Mouse (Mus musculus) kidney, adult 8-10 months (tissue): Measurements from ENCODE around the gene Nedd4.
"Not testable (repeated sequence)": the region's sequence is repeated elsewhere in the genome, so short reads cannot be mapped to it uniquely, and the experiment has no call there.

ENCODE experiments used
- DNase-seq, 2 experiments: peaks; one replicate each; pipeline ENCODE4 v3.0.0; 2022

The Nedd4 gene

GRCm38 (mm10) chr9:72661895-72662661 is at the start of gene Nedd4:
Gene Nedd4 (plus strand): TSS chr9:72662346.
- DNase-seq: peak; percentile 95

- no peak for DNase-seq
These were observed 48.3 kb upstream of the Nedd4 start for GRCm38 (mm10) chr9:72613884-72614283.

- no peak for DNase-seq
These were observed 47.2 kb upstream of the Nedd4 start for GRCm38 (mm10) chr9:72614786-72615480.

GRCm38 (mm10) chr9:72618037-72618436 is 44.1 kb upstream of the Nedd4 start:
- DNase-seq: no peak

GRCm38 (mm10) chr9:72623605-72624004 is 38.5 kb upstream of the Nedd4 start:
- DNase-seq: no peak

GRCm38 (mm10) chr9:72627598-72627997 is 34.5 kb upstream of the Nedd4 start:
- DNase-seq: no peak

- peak; percentile 41 to 43 for DNase-seq
These were observed 33.6 kb upstream of the Nedd4 start for GRCm38 (mm10) chr9:72628591-72628990.

GRCm38 (mm10) chr9:72632198-72632597 is 29.9 kb upstream of the Nedd4 start:
- no peak for DNase-seq

- DNase-seq: no peak
These were observed 27.0 kb upstream of the Nedd4 start for GRCm38 (mm10) chr9:72635134-72635533.

GRCm38 (mm10) chr9:72636547-72636946 is 25.6 kb upstream of the Nedd4 start:
- no peak for DNase-seq

- no peak for DNase-seq
These were observed 24.9 kb upstream of the Nedd4 start for GRCm38 (mm10) chr9:72637243-72637642.

GRCm38 (mm10) chr9:72638951-72639842 is 22.9 kb upstream of the Nedd4 start:
- peak in 1 of 2 experiments; percentile 45 for DNase-seq

- peak; percentile 89 to 93 for DNase-seq
These were observed 22.1 kb upstream of the Nedd4 start for GRCm38 (mm10) chr9:72639843-72640621.

GRCm38 (mm10) chr9:72640642-72641041 is 21.5 kb upstream of the Nedd4 start:
- no peak for DNase-seq

GRCm38 (mm10) chr9:72641093-72641680 is 21.0 kb upstream of the Nedd4 start:
- no peak for DNase-seq

GRCm38 (mm10) chr9:72642756-72643447 is 19.2 kb upstream of the Nedd4 start:
- not testable (repeated sequence) for DNase-seq

GRCm38 (mm10) chr9:72643651-72644417 is 18.3 kb upstream of the Nedd4 start:
- no peak for DNase-seq

- no peak for DNase-seq
These were observed 17.6 kb upstream of the Nedd4 start for GRCm38 (mm10) chr9:72644418-72645110.

- no peak for DNase-seq
These were observed 12.4 kb upstream of the Nedd4 start for GRCm38 (mm10) chr9:72649781-72650180.

GRCm38 (mm10) chr9:72652961-72653360 is 9.2 kb upstream of the Nedd4 start:
- no peak for DNase-seq
